Mouse (Mus musculus): Measurements from ENCODE around the gene Foxn3.

The Foxn3 gene

DNA sequence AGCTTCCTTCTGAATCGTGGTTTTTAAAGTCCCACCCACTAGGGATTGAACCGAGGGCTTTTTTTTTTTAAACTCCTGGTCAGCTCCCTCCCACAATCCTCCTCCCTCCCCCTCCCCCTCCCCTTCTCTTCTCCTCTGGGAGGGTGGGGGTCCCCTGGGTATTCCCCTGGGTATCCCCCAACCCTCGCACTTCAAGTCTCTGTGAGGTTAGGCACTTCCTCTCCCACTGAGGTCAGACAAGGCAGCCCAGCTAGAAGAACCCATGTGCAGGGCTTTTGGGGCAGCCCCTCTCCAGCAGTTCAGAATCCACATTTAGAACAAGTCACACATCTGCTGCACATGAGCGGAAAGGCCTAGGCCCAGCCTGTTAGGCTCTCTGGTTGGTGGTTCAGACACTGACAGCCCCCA lies 182.5 kb downstream of the Foxn3 start:
- DNase-seq = no peak

GRCm38 (mm10) chr12:99380124-99380523 lies 183.3 kb downstream of the Foxn3 start:
- no peak for DNase-seq

- no peak for DNase-seq
Observed at GRCm38 (mm10) chr12:99378284-99378683, 185.1 kb downstream of the Foxn3 start.

DNA sequence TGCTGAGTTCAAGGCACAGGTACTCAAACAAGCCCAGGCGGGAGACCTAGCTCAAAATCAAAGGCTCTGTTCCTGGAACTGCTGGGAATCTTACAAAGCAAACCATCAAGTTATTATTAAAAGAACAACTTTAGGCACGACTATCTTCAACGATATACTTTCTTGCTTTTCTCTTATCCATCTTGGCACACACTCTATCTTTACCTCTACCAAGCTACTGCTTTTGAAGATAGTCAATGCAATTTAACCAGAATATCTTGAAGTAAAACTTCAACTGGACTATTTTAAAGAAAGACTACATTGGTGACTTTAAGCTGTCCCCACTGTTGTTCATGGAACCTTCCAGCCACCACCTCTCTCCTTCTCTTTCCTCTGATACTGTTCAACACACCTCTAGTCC lies 185.7 kb downstream of the Foxn3 start:
- no peak for DNase-seq

GRCm38 (mm10) chr12:99377069-99377468 lies 186.3 kb downstream of the Foxn3 start:
- no peak for DNase-seq

GRCm38 (mm10) chr12:99375878-99376454 lies 187.4 kb downstream of the Foxn3 start:
- DNase-seq = no peak

- no peak for DNase-seq
Observed at GRCm38 (mm10) chr12:99375426-99375825, 188.0 kb downstream of the Foxn3 start.

- peak; percentile 81 for DNase-seq
Observed at GRCm38 (mm10) chr12:99374099-99374600, 189.2 kb downstream of the Foxn3 start.

DNA sequence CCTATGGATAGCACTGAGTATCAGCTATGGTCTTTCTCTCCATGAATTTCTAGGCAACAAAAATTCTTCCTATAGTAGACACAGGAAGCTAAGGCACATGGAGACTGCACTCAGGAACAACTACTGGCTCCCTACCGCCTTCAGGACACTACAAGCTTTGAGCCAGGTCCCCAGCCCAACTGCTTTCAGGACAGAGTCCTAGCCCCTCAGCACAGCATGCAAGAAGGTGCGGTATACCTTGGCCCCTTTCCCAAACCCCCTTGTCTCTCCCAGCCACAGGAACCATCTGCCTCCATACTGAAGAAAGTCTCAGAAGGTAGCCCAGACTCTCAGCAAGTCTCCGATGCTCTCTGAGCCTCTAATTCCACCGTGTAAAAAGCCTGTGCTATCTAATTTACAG lies 189.8 kb downstream of the Foxn3 start:
- peak; percentile 59 for DNase-seq

DNA sequence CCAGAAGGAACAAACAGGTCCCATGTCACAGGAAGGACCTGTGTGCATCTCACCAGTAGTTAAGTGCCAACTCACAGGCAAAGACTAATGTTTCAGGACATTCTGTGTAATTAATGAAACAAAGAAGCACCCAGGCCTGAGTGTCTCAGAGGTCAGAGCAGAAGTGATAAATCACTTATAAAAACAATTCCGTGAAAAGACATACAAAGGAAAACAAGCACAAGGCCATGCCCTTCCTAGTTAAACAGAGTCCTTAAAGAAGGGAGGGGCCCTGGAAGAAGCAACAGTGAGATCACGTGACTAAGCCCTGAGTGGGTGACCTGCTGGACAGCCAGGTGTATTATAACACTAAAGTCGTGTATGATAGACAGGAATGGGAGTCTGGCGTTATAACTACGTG lies 191.9 kb downstream of the Foxn3 start:
- no peak for DNase-seq

GRCm38 (mm10) chr12:99368251-99368650 lies 195.1 kb downstream of the Foxn3 start:
- DNase-seq = peak; percentile 46

DNA sequence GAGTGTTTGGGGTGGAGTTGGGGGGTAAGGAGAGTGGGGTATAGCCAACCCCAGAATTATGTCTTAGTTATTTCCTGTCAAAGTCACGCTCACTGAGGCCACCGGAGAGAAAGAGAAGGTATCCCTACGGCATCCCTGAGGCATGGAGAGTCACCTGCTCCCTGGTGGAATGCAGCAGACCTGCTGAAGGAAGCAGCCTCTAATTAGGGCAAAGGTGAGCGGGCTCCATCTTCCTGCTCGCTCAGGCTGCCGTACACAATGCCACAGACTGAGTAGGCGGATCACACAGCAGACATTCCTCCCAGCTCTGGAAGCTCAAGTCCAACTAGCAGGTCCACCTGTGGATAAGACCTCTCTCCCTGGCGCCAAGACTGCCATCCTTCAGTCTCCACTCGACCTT lies 197.4 kb downstream of the Foxn3 start:
- no peak for DNase-seq

DNA sequence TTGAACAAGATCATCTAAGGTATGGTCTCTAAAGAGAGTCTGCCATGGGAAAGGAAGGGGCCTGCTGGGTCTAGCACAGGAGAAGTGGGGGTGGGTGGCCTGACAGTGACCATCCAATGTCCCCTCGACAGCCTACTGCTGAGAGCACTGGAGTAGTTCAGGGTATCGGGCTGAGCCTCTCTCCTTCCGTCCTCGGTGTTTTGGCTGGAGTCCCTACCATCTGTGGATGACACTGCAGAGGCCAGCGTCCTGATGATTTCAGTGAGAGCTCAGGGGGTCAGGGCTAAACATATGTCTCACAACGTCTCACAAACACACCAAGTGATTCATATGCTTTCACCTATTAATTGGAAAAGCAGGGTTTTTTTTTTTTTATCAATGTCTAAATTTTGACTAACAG lies 199.2 kb downstream of the Foxn3 start:
- peak; percentile 91 for DNase-seq

- no peak for DNase-seq
Observed at GRCm38 (mm10) chr12:99363024-99363423, 200.4 kb downstream of the Foxn3 start.

GRCm38 (mm10) chr12:99361752-99362132 lies 201.6 kb downstream of the Foxn3 start:
- peak; percentile 36 for DNase-seq

DNA sequence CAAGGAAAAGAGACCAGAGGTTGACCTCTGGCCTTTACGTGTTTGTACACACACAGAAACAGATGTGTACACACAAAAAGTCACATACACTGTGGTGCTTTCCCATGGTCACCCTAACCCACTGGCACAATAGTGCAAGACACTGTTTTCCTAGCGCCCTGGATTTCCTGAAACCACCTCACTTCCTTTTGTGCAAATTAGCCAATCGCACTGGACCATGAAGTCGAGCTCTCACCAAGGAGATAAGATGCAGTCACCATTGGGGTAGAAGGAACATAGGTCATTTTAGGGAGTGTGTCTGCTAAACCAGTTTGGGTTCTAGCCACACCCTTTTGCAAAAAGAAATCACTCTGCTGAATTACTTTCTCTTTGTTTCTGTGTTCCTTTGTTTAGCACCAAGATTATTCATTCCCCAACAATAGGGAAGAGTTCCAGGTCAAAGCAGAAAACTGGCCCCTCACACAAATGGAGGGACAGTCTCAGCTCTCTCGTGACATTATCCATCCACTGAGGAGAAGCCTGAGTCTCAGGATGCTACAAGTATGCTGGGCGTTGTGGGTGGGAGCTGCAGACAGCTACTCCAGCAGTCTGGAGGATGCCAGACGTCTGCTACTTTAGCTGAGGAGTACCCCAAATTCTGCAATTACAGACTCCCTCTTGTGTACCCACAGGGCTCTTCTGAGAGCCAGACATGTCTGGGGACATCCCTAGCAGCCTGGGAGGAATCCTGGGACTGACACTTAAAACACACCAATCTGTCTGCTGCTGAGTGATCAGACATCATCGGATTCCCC lies 202.2 kb downstream of the Foxn3 start:
- DNase-seq = no peak

DNA sequence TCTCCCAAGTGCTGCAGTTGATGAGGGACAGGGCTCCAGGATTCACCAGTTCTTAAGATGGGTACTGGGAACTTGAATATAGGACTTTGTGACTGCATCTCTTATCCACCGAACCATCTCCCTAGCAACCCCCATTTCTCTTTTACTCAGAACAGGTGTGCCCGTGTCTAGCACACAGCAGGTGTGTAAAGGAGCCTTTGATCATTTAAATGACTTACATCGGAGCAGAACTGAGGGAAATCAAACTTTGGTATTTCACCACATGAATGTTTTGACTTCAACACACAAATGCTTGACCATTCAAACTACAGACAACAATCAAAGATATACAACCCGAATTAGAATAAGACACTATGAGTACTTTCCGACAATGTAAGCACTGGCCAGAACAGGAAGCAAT lies 204.7 kb downstream of the Foxn3 start:
- DNase-seq = no peak

DNA sequence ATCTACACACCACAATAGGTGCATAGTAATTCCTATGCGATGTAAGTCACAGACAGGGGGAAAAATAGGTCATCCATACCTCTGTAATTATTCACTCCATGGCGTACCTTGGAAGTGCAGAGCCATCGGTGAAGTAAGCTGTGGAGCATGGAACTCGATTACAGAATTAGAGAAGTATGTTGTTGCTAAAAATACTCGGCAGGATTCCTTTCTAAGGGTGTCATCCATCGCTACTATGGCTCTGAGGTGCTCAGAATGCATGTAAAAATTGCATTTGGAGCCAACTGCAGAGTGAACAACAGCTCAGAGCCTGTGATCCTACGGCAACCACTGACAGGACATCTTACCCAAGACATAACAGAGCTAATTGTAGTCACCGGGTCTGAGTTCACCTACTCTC lies 206.7 kb downstream of the Foxn3 start:
- no peak for DNase-seq

DNA sequence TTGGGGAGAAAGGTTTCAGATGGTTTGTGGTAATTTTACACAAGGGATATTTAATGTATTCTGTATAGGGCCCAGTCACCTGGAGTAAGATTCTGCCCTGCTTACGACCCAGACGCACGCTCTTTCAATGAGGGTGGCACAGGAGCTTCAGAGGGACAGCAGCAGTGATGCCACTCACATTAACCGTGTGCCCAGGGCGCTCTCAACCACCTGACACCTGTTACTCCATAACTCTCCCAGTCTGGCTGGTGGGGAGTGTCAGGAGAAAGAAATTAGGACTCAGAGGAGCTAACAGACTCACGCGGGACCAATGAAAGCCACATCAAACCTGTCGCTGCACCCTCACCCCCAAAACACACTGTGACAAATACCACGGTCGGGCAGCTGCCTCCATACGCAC lies 209.7 kb downstream of the Foxn3 start:
- no peak for DNase-seq

DNA sequence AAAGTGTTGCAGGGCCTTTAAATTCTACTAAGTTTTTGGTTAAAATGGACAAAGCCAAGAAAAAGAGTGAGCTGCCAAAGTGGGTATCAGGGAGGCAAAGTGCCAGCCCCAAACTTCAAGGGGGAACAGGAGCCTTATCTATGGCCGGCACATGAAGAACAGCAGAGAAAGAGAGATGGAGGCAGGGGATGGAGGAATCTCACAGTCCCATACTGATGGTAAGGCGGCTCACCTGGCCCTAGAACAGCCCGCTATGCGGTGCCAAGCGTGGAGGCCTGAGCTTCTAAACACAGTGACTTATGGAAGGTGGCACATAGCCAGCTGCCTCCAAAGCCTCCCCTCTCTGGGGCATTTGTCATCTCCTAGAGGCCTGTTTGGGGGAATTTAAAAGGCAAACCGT lies 210.8 kb downstream of the Foxn3 start:
- DNase-seq = peak; percentile 63

GRCm38 (mm10) chr12:99352136-99352535 lies 211.2 kb downstream of the Foxn3 start:
- DNase-seq = no peak

DNA sequence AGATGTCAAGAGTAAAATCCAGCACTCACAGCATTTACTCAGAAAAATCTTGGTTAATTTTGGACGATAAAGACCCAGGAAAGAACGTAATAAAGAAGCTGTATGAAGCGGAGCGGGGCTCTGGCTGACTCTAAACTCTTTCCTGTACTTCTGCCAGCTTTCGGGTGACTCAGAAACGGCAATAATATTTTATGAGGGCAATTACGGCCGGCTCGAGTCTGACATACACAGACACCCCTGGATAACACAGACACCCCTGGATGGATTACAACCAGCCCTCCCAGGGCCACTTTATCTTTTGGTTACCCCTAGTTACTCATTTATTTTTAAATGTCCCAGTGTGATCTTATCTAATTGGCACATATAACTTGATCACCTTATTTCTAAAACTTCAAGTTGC lies 211.7 kb downstream of the Foxn3 start:
- no peak for DNase-seq

GRCm38 (mm10) chr12:99349650-99349997 lies 213.8 kb downstream of the Foxn3 start:
- no peak for DNase-seq

- no peak for DNase-seq
Observed at GRCm38 (mm10) chr12:99348940-99349649, 214.3 kb downstream of the Foxn3 start.

All from cerebellum, adult 9-11 months (tissue).